Mouse (Mus musculus) CH12.LX (cell line): ENCODE results near the gene Cfap97d2. TPM values are rescaled to one million over a fixed set of nuclear protein-coding genes. Genes with fewer than 3 reads are reported as not detected.

ENCODE experiments used
- DNase-seq: peaks from one replicate; pipeline ENCODE4 v3.0.0-alpha.2; 2013; ENCODE audit errors: extremely low read depth
- H3K27ac ChIP-seq: 2 replicates; pipeline ENCODE4 v1.5.1; 2012; ENCODE audit warnings: low read depth, mild to moderate bottlenecking, control low read depth, moderate library complexity; ENCODE audit not compliant: insufficient read depth
- H3K27me3 ChIP-seq: replicated peaks from 2 replicates; pipeline ENCODE3; 2012; ENCODE audit warnings: inconsistent platforms
- H3K36me3 ChIP-seq, 2 experiments: replicated peaks in 1 of 2; 2 replicates each; pipeline versions ENCODE3 to v1.6.1; 2012; ENCODE audit warnings: inconsistent platforms in 1 of 2, low read length in 1 of 2, mild to moderate bottlenecking in 1 of 2, mixed read lengths in 1 of 2, moderate library complexity in 1 of 2; ENCODE audit not compliant: control insufficient read depth in 1 of 2, insufficient read depth in 1 of 2
- H3K4me1 ChIP-seq, 2 experiments: 2 replicates each; pipeline ENCODE4 v1.6.1; 2012; ENCODE audit warnings: inconsistent platforms in 1 of 2, moderate library complexity in 1 of 2; ENCODE audit not compliant: insufficient read depth in 2 of 2, control insufficient read depth in 1 of 2
- H3K4me2 ChIP-seq: 2 replicates; pipeline ENCODE4 v1.6.1; 2012; ENCODE audit warnings: low read depth, mild to moderate bottlenecking, control low read depth; ENCODE audit not compliant: poor library complexity, insufficient read depth, severe bottlenecking
- H3K4me3 ChIP-seq, 3 experiments: fragments of 150-350 bp in 1 of 3; sonication (generic) in 1 of 3; replicated peaks in 1 of 3; 2 replicates each; pipeline versions ENCODE3 to v1.5.1; 2011 to 2012; ENCODE audit warnings: low read depth in 2 of 3, low read length in 2 of 3, mild to moderate bottlenecking in 2 of 3, moderate library complexity in 2 of 3, control low read depth in 1 of 3, improper control_type of control experiment in 1 of 3, inconsistent platforms in 1 of 3, mixed read lengths in 1 of 3; ENCODE audit not compliant: poor library complexity in 1 of 3
- H3K79me2 ChIP-seq: replicated peaks from 2 replicates; pipeline ENCODE4 v1.6.1; 2012; ENCODE audit warnings: mild to moderate bottlenecking, moderate library complexity; ENCODE audit not compliant: control insufficient read depth, poor library complexity, insufficient read depth, severe bottlenecking; ENCODE audit errors: extremely low read depth
- H3K9ac ChIP-seq: 2 replicates; pipeline ENCODE4 v1.6.1; 2012; ENCODE audit warnings: low read depth, mild to moderate bottlenecking, control low read depth, moderate library complexity; ENCODE audit not compliant: insufficient read depth
- H3K9me3 ChIP-seq: replicated peaks from 2 replicates; pipeline ENCODE3; 2012; ENCODE audit warnings: low read length, inconsistent platforms, mixed read lengths
- CHD2 ChIP-seq: IDR thresholded peaks from 2 replicates; pipeline ENCODE4 v1.6.1; 2011; ENCODE audit warnings: low read length, improper control_type of control experiment
- CTCF ChIP-seq, 2 experiments: IDR thresholded peaks in 1 of 2; conservative IDR thresholded peaks in 1 of 2; 2 replicates each; pipeline ENCODE4 v1.5.1; 2011 to 2012; ENCODE audit warnings: low read depth in 2 of 2, low read length in 2 of 2, improper control_type of control experiment in 1 of 2, inconsistent platforms in 1 of 2, mild to moderate bottlenecking in 1 of 2, moderate library complexity in 1 of 2
- E2F4 ChIP-seq: IDR thresholded peaks from 2 replicates; pipeline ENCODE4 v1.6.1; 2011; ENCODE audit warnings: low read depth, low read length, improper control_type of control experiment; ENCODE audit not compliant: insufficient replicate concordance
- ELF1 ChIP-seq: IDR thresholded peaks from 2 replicates; pipeline ENCODE4 v1.6.1; 2014; ENCODE audit warnings: low read depth, mild to moderate bottlenecking, inconsistent platforms, low read length, improper control_type of control experiment
- JUN ChIP-seq: IDR thresholded peaks from 2 replicates; pipeline ENCODE4 v1.6.1; 2011; ENCODE audit warnings: low read depth, mild to moderate bottlenecking, low read length, improper control_type of control experiment, moderate library complexity; ENCODE audit not compliant: insufficient read depth
- JUND ChIP-seq: conservative IDR thresholded peaks from 2 replicates; pipeline ENCODE4 v1.6.1; 2011; ENCODE audit warnings: low read depth, low read length, improper control_type of control experiment
- MAZ ChIP-seq: IDR thresholded peaks from 2 replicates; pipeline ENCODE4 v1.6.1; 2012; ENCODE audit warnings: low read depth, mild to moderate bottlenecking, inconsistent platforms, low read length, improper control_type of control experiment, moderate library complexity
- MYC ChIP-seq: IDR thresholded peaks from 2 replicates; pipeline ENCODE4 v1.6.1; 2011; ENCODE audit warnings: low read depth, mild to moderate bottlenecking, improper control_type of control experiment, low read length
- POLR2AphosphoS2 ChIP-seq: IDR thresholded peaks from 2 replicates; pipeline ENCODE4 v1.6.1; 2011; ENCODE audit warnings: low read depth, low read length, improper control_type of control experiment
- RAD21 ChIP-seq: IDR thresholded peaks from 2 replicates; pipeline ENCODE4 v1.6.1; 2011; ENCODE audit warnings: low read depth, mild to moderate bottlenecking, low read length, improper control_type of control experiment, moderate library complexity
- SIN3A ChIP-seq: IDR thresholded peaks from 2 replicates; pipeline ENCODE4 v1.6.1; 2012; ENCODE audit warnings: low read length, improper control_type of control experiment, inconsistent platforms
- SMC3 ChIP-seq: IDR thresholded peaks from 2 replicates; pipeline ENCODE4 v1.6.1; 2011; ENCODE audit warnings: low read depth, low read length, improper control_type of control experiment
- ZNF384 ChIP-seq: IDR thresholded peaks from 2 replicates; pipeline ENCODE4 v1.6.1; 2012; ENCODE audit warnings: low read depth, low read length, improper control_type of control experiment, inconsistent platforms
- dilution Hi-C: fragments of 300-500 bp; cut with MboI; formaldehyde crosslinking; loops from 2 replicates; pipeline ENCODE4 v1.14.3; 2020; ENCODE audit warnings: low sequenced_read_pairs; ENCODE audit not compliant: extremely low pct_unique_long_range_greater_than_20kb, extremely low pct_ligation_motif_present
- in situ Hi-C: fragments of 300-500 bp; cut with MboI; formaldehyde crosslinking; loops from 3 replicates; pipeline ENCODE4 v1.14.3; 2019; ENCODE audit warnings: low sequenced_read_pairs, low pct_ligation_motif_present, low pct_unique_long_range_greater_than_20kb, mixed read lengths
- polyA plus RNA-seq: library from polyadenylated mRNA; unstranded; fragments of >175 nt; gene quantifications from 2 replicates; pipeline ENCODE4 v1.2.1, GENCODE M21; 2012; ENCODE audit warnings: low read depth; ENCODE audit not compliant: insufficient read length
- total RNA-seq, 2 experiments: library from RNA; depleted of rRNA; stranded (reverse); fragments of 300-350 nt in 1 of 2; fragments of >200 nt in 1 of 2; gene quantifications; 2 replicates each; pipeline ENCODE4 v1.2.3; 2012 to 2014

The Cfap97d2 gene
- total and polyA plus RNA-seq, 3 experiments = not detected

GRCm38 (mm10) chr8:13687101-13687717 lies 18.5 kb upstream of the Cfap97d2 start:
- H3K4me3 ChIP-seq = no peak overlapping the region
- no peak overlapping the region for H3K4me2 ChIP-seq
- H3K27me3 ChIP-seq = no peaks in the 10 kb centered on the region
- TF ChIP-seq CTCF (conservative IDR thresholded peaks at IDR 0.05 in 1 of 2, IDR thresholded peaks at IDR 0.05 in 1 of 2; ENCODE audit: low read depth in 2 of 2, low read length in 2 of 2) = peak in 1 of 2 experiments; percentile 37; a peak in 2 of 4 replicates
- TF ChIP-seq RAD21 = 0 out of 2 replicates have a peak, but pooled peaks have one; percentile 2
- no peak for TF ChIP-seq CHD2
- no peak for TF ChIP-seq JUN
- TF ChIP-seq, all 38 proteins: peak for 2
- no peaks in the 10 kb centered on the region for H3K36me3 ChIP-seq
- H3K27ac ChIP-seq = no peak overlapping the region
- in situ Hi-C loops (no loop called here), dilution Hi-C loops (no loop called here)
- peaks cover 8 to 34% of the 10 kb centered on the region in 2 experiments for H3K4me1 ChIP-seq
- no peaks in the 10 kb centered on the region for H3K9me3 ChIP-seq
- no peaks in the 10 kb centered on the region for H3K79me2 ChIP-seq
- DNase-seq = no peak
- H3K9ac ChIP-seq = no peak overlapping the region

DNA sequence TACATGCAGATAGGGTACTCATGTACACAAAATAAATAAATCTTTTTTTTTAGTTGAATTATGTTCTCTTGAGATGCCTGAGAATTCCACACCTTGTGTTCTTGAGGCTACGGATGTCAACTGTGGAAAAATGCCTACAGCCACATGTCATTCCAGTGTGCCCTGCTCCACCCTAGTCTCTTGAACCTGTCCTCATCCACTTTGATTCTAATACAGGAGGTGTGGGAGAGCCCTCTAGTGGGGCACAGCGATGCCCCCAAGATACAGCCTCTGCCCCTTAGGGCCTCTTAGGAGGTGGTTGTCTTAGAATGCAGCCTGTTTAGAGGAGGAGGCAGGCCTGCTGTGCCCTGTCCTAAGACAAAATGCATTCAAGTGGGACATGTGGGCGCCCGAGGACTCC lies 17.7 kb upstream of the Cfap97d2 start:
- no peaks in the 10 kb centered on the region for H3K9me3 ChIP-seq
- dilution Hi-C loops (no loop called here), in situ Hi-C loops (no loop called here)
- H3K36me3 ChIP-seq = no peaks in the 10 kb centered on the region
- no peak overlapping the region for H3K4me3 ChIP-seq
- H3K4me2 ChIP-seq = no peak overlapping the region
- no peaks in the 10 kb centered on the region for H3K27me3 ChIP-seq
- no peak overlapping the region for H3K27ac ChIP-seq
- H3K4me1 ChIP-seq = peaks cover 8 to 34% of the 10 kb centered on the region in 2 experiments
- H3K9ac ChIP-seq = no peak overlapping the region
- TF ChIP-seq SIN3A (no peak), CTCF (conservative IDR thresholded peaks at IDR 0.05 in 1 of 2, IDR thresholded peaks at IDR 0.05 in 1 of 2; ENCODE audit: low read depth in 2 of 2, low read length in 2 of 2) (peak in 1 of 2 experiments; percentile 49; a peak in 2 of 4 replicates), SMC3 (peak; percentile 46), E2F4 (no peak), RAD21 (peak; percentile 33), MAZ (no peak), JUND (no peak)
- no peaks in the 10 kb centered on the region for H3K79me2 ChIP-seq
- no peak for DNase-seq

DNA sequence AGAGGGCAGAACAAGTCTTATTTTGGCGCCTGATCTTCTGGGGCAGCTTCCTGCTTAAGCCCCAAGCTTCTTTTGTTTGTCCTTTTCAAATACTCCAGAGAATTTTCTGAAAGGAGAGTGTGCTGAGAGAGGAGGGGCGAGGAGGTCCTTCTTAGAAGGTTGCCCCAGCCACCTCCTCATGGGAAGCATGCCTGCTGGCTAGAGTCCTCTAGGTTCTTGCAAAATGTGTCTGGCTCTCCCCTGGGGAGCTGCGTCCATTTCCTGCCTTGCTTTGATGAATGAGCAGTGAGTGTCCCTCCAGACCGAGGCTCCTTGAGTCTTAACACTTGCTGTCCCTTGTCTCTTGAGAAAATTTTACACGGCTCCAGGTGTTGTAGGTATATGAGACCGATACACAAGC lies 17.2 kb upstream of the Cfap97d2 start:
- peaks cover 8 to 34% of the 10 kb centered on the region in 2 experiments for H3K4me1 ChIP-seq
- H3K9me3 ChIP-seq = no peaks in the 10 kb centered on the region
- no peaks in the 10 kb centered on the region for H3K27me3 ChIP-seq
- dilution Hi-C loops = no loop called here
- no peaks in the 10 kb centered on the region for H3K36me3 ChIP-seq
- no peak overlapping the region for H3K4me2 ChIP-seq
- H3K27ac ChIP-seq = no peak overlapping the region
- TF ChIP-seq POLR2AphosphoS2 = no peak
- TF ChIP-seq ELF1 = no peak
- no peak for TF ChIP-seq ZNF384
- TF ChIP-seq MYC = no peak
- no peak overlapping the region for H3K4me3 ChIP-seq
- no peak for DNase-seq
- in situ Hi-C loops = no loop called here
- H3K9ac ChIP-seq = no peak overlapping the region
- no peaks in the 10 kb centered on the region for H3K79me2 ChIP-seq
